Mouse (Mus musculus): ENCODE results near the gene Ret. TPM values are rescaled to one million over a fixed set of nuclear protein-coding genes. Genes with fewer than 3 reads are reported as not detected.

The Ret gene
- 0.66 and 0.73 TPM in 2 replicates for polyA plus RNA-seq (2015; fragmentation: Nextera tagmentation; extraction: Ambion mirVana)

- no peaks in the 10 kb centered on the region for H3K9me3 ChIP-seq
- H3K27ac ChIP-seq: no peak within 1 kb of the TSS
- H3K9ac ChIP-seq: 0 out of 2 replicates have a peak within 1 kb of the TSS, but pooled peaks have one; percentile 20
- whole genome bisulfite sequencing: under 1% methylated on average over 26 of the region's 26 CpGs
- peak within 1 kb of the TSS; percentile 58 for H3K4me3 ChIP-seq
- peaks cover 75% of the 10 kb centered on the region for H3K27me3 ChIP-seq
- H3K4me1 ChIP-seq: peaks cover 24% of the 10 kb centered on the region
- 0 out of 2 replicates have a peak, but pooled peaks have one; percentile 10 for ATAC-seq (ENCODE audit: insufficient number of reproducible peaks, low FRiP score, low TSS enrichment, low read depth)
- H3K36me3 ChIP-seq: no peaks in the 10 kb centered on the region
- H3K4me2 ChIP-seq: peak within 1 kb of the TSS; percentile 98
Observed at GRCm38 (mm10) chr6:118197440-118197975, at the start of gene Ret. Gene Ret (minus strand): TSS chr6:118197718.

DNA sequence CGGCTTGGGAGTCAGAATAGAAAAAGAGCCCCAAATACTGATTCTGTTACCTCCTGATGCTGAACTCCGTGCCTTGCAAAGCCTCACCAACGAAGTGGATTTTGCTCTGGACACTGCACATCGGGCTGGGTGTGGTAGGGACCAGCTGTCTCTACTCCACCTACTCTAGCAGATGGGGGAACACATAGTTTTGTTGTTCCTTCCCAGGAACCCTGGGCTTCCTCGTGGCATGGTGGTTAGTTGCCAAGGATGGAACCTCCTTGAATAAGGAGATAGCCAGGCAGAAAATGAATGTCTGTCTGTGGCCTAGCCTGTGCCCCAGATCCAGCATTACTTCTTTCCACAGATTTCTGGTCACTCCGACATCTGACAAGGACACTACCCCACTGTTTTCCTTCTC is 49.6 kb upstream of the Ret start:
- H3K4me2 ChIP-seq: no peak overlapping the region
- 89% methylated on average over 6 of the region's 6 CpGs for WGBS
- H3K9me3 ChIP-seq: no peaks in the 10 kb centered on the region
- H3K4me1 ChIP-seq: no peaks in the 10 kb centered on the region
- H3K9ac ChIP-seq: no peak overlapping the region
- H3K27me3 ChIP-seq: no peaks in the 10 kb centered on the region
- no peaks in the 10 kb centered on the region for H3K36me3 ChIP-seq
- no peak overlapping the region for H3K27ac ChIP-seq
- no peak for ATAC-seq (ENCODE audit: insufficient number of reproducible peaks, low FRiP score, low TSS enrichment, low read depth)
- H3K4me3 ChIP-seq: no peak overlapping the region

DNA sequence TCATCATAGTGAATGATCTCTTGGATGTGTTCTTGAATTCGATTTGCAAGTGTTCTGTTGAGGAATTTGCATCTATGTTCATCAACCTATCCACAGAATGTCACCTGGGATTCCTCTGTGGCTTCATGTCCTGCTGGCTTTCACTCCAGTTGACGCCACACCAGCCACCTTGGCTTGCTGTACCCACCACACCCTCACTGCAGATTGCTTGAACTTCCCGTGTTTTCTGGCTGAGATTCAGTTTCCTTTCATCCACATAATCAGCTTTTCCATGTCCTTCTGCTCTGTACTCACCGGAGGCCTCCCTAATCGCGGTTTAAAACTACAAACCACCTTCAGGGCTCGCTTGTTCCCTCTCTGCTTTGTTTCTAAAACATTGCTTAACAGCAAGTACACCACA is 46.6 kb upstream of the Ret start:
- no peak for ATAC-seq (ENCODE audit: insufficient number of reproducible peaks, low FRiP score, low TSS enrichment, low read depth)
- WGBS: 71% methylated on average over 7 of the region's 7 CpGs
- Histone ChIP-seq H3K9me3 (no peaks in the 10 kb centered on the region), H3K9ac (no peak overlapping the region), H3K27me3 (no peaks in the 10 kb centered on the region), H3K27ac (no peak overlapping the region), H3K4me2 (no peak overlapping the region), H3K4me3 (no peak overlapping the region), H3K36me3 (no peaks in the 10 kb centered on the region), H3K4me1 (no peaks in the 10 kb centered on the region)

DNA sequence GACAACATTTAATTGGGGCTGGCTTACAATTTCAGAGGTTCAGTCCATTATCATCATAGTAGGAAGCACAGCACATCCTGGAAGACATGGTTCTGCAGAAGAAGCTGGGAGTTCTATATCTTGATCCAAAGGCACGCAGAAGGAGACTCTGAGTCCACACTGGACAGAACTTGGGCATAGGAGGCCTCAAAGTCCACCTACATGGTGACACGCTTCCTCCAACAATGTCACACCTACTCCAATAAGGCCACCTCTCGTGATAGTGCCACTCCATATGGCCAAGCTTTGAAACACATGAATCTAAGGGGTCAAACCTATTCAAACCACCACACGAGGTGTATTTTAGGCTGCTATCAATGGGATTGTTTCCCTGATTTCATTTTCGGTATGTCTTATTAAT is 45.4 kb upstream of the Ret start:
- no peak overlapping the region for H3K4me2 ChIP-seq
- H3K9me3 ChIP-seq: no peaks in the 10 kb centered on the region
- no peak overlapping the region for H3K27ac ChIP-seq
- H3K27me3 ChIP-seq: no peaks in the 10 kb centered on the region
- no peaks in the 10 kb centered on the region for H3K4me1 ChIP-seq
- no peak overlapping the region for H3K9ac ChIP-seq
- no peak for ATAC-seq (ENCODE audit: insufficient number of reproducible peaks, low FRiP score, low TSS enrichment, low read depth)
- H3K36me3 ChIP-seq: no peaks in the 10 kb centered on the region
- H3K4me3 ChIP-seq: no peak overlapping the region
- 83% methylated on average over 5 of the region's 5 CpGs for WGBS

DNA sequence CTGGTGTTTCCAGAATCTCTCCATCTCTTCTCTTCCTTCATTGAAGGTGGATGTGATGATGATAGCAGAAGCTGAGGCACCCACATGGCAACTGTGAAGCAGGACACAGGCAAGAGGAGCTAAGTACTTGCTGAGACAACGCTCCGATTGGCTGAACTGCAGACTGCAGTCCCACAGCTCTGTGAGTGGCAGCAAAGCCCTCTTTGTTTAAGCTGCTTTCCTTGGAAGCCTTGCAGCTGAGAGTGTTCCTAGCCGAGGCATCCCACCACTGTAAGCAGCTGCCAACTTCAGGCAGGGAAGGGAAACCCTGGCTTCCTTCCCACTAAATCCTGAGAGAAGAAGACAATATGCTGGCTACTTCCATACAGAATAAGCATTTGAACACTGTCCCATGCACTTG is 28.6 kb upstream of the Ret start:
- no peak overlapping the region for H3K4me2 ChIP-seq
- H3K4me3 ChIP-seq: no peak overlapping the region

DNA sequence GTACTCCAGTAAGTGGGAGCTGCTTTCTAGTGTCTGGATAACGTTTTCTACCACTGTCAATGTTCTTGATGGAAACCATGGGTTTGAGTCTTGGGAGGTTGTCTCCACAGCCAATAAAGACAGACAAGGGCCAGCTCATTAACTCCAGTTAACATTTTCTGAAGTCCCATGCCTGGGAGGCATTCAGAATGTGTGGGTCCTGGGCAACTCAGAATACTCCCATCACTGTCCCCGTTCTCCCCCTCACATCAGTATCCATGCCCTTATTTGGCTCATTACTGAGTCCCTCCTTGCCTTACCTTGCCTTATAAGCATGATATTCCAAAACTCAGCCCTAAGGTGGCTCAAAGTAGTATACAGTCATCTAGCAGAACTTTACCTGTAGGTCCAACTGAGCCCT is 25.0 kb upstream of the Ret start:
- Histone ChIP-seq H3K4me1 (no peaks in the 10 kb centered on the region), H3K36me3 (no peaks in the 10 kb centered on the region), H3K27me3 (no peaks in the 10 kb centered on the region), H3K4me2 (no peak overlapping the region), H3K27ac (no peak overlapping the region), H3K4me3 (no peak overlapping the region), H3K9me3 (no peaks in the 10 kb centered on the region), H3K9ac (no peak overlapping the region)
- no peak for ATAC-seq (ENCODE audit: insufficient number of reproducible peaks, low FRiP score, low TSS enrichment, low read depth)
- 72% methylated on average over 2 of the region's 2 CpGs for WGBS

More for the DNA sequence above, 28.6 kb upstream of the Ret start:
- WGBS: 36% methylated on average over 3 of the region's 3 CpGs
- no peaks in the 10 kb centered on the region for H3K9me3 ChIP-seq
- H3K9ac ChIP-seq: no peak overlapping the region
- ATAC-seq (ENCODE audit: insufficient number of reproducible peaks, low FRiP score, low TSS enrichment, low read depth): no peak
- H3K4me1 ChIP-seq: no peaks in the 10 kb centered on the region
- H3K27ac ChIP-seq: no peak overlapping the region
- H3K27me3 ChIP-seq: no peaks in the 10 kb centered on the region
- no peaks in the 10 kb centered on the region for H3K36me3 ChIP-seq

GRCm38 (mm10) chr6:118215676-118216075 is 18.2 kb upstream of the Ret start:
- H3K4me2 ChIP-seq: no peak overlapping the region
- no peaks in the 10 kb centered on the region for H3K9me3 ChIP-seq
- H3K27ac ChIP-seq: no peak overlapping the region
- no peak overlapping the region for H3K4me3 ChIP-seq
- H3K4me1 ChIP-seq: no peaks in the 10 kb centered on the region
- ATAC-seq (ENCODE audit: insufficient number of reproducible peaks, low FRiP score, low TSS enrichment, low read depth): no peak
- no peak overlapping the region for H3K9ac ChIP-seq
- no peaks in the 10 kb centered on the region for H3K27me3 ChIP-seq
- 91% methylated on average over 9 of the region's 9 CpGs for WGBS
- no peaks in the 10 kb centered on the region for H3K36me3 ChIP-seq

DNA sequence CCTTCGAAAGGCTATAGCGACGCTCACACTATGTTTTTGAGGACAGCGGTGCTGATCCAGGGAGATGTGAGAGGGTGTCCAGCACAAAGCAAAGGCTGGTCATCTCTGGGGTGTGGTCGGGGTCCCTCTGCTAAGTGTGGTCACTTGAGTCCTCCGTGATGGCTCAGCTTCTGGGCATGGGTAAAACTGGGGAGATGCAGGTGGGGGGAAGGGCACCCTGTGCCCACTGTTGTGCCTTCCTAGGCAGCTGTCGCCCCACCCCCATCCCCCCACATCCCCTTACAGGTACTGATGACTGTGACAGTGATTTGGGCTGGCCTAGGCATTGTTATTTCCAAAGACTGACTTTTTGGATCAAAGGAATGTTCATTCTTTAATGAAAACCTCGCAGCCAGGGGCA is 10.8 kb upstream of the Ret start:
- Histone ChIP-seq H3K27me3 (no peaks in the 10 kb centered on the region), H3K4me3 (no peak overlapping the region), H3K36me3 (no peaks in the 10 kb centered on the region), H3K27ac (no peak overlapping the region), H3K4me1 (peaks cover 10% of the 10 kb centered on the region), H3K9ac (no peak overlapping the region), H3K4me2 (no peak overlapping the region), H3K9me3 (no peaks in the 10 kb centered on the region)
- no peak for ATAC-seq (ENCODE audit: insufficient number of reproducible peaks, low FRiP score, low TSS enrichment, low read depth)
- 88% methylated on average over 8 of the region's 8 CpGs for WGBS

- Histone ChIP-seq H3K4me3 (no peak overlapping the region), H3K9ac (no peak overlapping the region), H3K4me1 (peaks cover 10% of the 10 kb centered on the region), H3K27me3 (no peaks in the 10 kb centered on the region), H3K4me2 (no peak overlapping the region), H3K27ac (no peak overlapping the region), H3K36me3 (no peaks in the 10 kb centered on the region), H3K9me3 (no peaks in the 10 kb centered on the region)
- no peak for ATAC-seq (ENCODE audit: insufficient number of reproducible peaks, low FRiP score, low TSS enrichment, low read depth)
- 89% methylated on average over 6 of the region's 6 CpGs for WGBS
Observed at GRCm38 (mm10) chr6:118206386-118206785, 8.9 kb upstream of the Ret start.

GRCm38 (mm10) chr6:118205176-118205890 is 7.8 kb upstream of the Ret start:
- Histone ChIP-seq H3K4me1 (peaks cover 10% of the 10 kb centered on the region), H3K9ac (no peak overlapping the region), H3K27me3 (peaks cover 8% of the 10 kb centered on the region; the same call in 1 of the 2 replicates), H3K9me3 (no peaks in the 10 kb centered on the region), H3K4me3 (no peak overlapping the region), H3K4me2 (no peak overlapping the region), H3K27ac (no peak overlapping the region), H3K36me3 (no peaks in the 10 kb centered on the region)
- WGBS: 31% methylated on average over 7 of the region's 7 CpGs
- no peak for ATAC-seq (ENCODE audit: insufficient number of reproducible peaks, low FRiP score, low TSS enrichment, low read depth)

DNA sequence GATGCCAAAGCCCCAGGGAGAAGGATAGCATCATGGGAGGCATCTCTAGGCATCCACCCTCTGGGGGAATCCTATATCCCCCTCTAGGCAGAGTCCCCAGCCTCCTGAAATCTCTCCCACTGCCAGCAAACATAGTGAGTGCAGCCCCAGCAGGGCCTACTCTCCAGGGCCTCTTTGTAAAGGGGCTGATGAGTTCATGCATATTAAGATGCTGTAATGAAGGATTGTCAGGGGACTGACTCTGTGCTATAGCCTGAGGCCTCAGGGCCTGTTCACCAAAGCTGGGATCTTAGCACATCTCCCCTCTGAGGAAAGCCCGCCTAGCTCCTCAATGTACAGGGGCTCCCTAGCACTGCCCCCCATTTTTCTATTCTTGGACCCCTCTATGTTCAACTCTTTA is 6.6 kb upstream of the Ret start:
- 90% methylated on average over 1 of the region's 1 CpGs for WGBS
- Histone ChIP-seq H3K9ac (no peak overlapping the region), H3K4me2 (no peak overlapping the region), H3K27me3 (peaks cover 14% of the 10 kb centered on the region), H3K27ac (no peak overlapping the region), H3K9me3 (no peaks in the 10 kb centered on the region), H3K36me3 (no peaks in the 10 kb centered on the region), H3K4me3 (no peak overlapping the region), H3K4me1 (peaks cover 10% of the 10 kb centered on the region)
- no peak for ATAC-seq (ENCODE audit: insufficient number of reproducible peaks, low FRiP score, low TSS enrichment, low read depth)

GRCm38 (mm10) chr6:118196751-118197439 is 623 bp downstream of the Ret start:
- no peaks in the 10 kb centered on the region for H3K9me3 ChIP-seq
- WGBS: under 1% methylated on average over 83 of the region's 84 CpGs
- peaks cover 24% of the 10 kb centered on the region for H3K4me1 ChIP-seq
- ATAC-seq (ENCODE audit: insufficient number of reproducible peaks, low FRiP score, low TSS enrichment, low read depth): peak; percentile 27; the same call in 1 of the 2 replicates
- 0 out of 2 replicates have a peak overlapping the region, but pooled peaks have one; percentile 20 for H3K9ac ChIP-seq
- H3K27ac ChIP-seq: no peak overlapping the region
- no peaks in the 10 kb centered on the region for H3K36me3 ChIP-seq
- H3K27me3 ChIP-seq: peaks cover 80% of the 10 kb centered on the region
- peak overlapping the region; percentile 98 for H3K4me2 ChIP-seq
- H3K4me3 ChIP-seq: peak overlapping the region; percentile 58

Measured in limb, embryonic 15.5 days (tissue).